Mouse (Mus musculus): ENCODE data around the gene D2hgdh.
"Not testable (repeated sequence)": the region's sequence is repeated elsewhere in the genome, so short reads cannot be mapped to it uniquely, and the experiment has no call there.

D2hgdh gene

DNA sequence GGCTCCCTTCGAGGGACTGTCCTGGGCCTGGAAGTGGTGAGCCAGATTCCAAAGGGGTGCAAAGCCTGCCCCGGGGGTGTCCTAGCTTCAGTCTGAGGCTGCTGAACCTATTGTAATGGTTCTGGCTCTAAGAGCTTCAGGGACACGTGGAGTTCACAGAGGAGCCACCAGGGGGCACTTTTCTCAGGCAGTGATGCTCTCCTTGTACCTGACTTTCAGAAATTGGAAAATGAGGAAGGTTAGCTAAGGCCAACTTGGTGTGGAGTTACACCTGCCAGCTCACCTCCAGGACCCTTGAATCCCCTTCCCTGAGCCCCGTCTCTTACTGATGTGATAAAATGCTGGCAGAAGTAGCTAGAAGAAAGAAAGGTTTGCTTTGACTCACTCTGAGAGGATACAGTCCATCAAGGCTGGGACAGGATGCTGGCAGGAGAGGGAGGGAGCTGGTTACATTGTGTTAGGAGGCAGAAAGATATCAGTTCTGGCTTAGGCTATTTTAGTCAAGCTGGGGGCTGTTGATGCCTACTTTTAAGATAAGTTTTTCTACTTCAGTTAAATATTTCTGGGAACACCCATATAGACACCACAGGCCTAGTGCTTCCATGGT, 8.1 kb downstream of the D2hgdh start:
- DNase-seq = peak; percentile 1

DNA sequence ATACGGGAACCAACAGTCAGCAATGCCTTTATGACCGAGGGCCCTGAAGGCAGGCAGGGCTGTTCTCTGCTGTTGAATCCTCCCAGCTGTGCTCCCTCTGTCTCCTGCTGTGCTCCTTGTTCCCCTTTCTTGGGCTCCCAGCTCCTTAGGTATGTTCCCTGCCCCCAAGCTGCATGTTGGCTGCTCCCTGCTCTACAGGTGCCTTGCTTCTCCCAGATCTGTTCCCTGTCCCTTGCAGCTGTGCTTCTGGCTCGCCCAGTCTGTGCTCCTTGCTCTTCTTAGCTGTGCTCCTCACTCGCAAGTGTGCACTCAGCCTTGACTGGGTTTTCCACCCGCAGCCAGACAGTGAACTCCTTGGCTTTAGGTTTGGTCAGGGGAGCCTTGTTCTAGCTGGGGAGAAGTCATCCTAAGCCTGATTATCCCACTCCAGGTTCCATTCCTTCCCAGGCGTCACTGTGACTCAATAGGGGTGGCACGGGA, 10.0 kb downstream of the D2hgdh start:
- DNase-seq = no peak

DNA sequence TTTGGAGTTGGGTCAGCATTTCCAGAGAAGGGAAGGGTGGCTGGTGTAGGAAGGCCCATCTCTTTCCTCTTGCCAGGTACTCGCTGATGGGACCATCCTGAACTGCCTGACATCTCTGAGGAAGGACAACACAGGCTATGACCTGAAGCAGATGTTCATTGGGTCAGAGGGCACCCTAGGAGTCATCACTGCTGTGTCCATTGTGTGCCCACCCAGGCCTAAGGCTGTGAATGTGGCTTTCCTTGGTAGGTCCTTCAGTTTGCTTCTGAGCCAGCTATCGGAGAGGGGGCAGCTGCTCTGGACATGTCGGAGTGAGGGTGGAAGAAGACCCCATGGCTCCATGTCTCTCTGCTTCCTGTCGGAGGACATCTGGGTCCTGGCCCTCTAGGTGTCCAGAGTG, 10.5 kb downstream of the D2hgdh start:
- DNase-seq = peak; percentile 5

DNA sequence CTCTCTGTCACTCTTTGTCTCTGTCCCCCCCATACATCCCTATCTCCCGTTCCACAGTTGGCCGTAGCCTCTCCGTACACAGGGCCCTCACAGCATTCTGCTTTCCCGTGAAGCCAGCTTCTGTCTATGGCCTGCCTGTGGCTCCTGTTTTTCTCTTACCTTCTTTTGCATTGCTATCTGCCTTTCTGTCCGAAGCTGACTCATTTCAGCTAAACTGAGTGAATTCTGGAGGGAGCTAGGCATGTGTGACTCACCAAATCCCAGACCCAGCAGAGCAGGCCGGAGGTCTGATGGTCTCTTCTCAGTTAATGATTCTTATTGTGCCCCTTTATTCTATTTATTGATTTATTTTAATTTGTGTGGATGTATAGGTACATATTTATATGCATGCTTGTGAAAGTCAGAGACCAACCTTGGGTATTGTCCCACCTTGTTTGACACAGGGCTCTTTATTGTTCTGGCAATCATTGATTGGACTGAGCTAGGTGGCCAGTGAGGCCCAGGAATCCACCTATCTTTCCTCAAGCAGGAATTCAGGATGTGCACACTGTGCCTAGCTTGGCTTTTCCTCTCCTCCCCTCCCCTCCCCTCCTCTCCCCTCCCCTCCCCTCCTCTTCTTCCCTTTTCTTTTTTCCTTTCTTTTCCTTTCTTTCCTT, 11.3 kb downstream of the D2hgdh start:
- no peak for DNase-seq

DNA sequence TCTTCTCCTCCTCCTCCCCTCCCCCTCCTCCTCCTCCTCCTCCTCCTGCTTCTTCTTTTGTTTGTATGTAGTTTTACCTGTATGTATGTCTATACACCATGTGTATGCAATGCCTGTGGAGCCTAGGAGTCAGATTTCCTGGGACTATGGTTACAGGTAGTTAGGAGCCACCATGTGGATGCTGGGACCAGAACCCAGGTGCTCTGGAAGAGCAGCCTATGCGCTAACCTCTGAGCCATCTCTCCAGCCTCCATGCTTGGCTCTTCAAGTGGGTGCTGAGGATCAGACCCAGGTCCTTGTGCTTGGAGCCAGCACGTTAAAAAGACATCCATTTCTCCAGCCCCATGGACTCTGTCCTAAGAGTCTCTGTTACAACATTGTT, 11.8 kb downstream of the D2hgdh start:
- no peak for DNase-seq

DNA sequence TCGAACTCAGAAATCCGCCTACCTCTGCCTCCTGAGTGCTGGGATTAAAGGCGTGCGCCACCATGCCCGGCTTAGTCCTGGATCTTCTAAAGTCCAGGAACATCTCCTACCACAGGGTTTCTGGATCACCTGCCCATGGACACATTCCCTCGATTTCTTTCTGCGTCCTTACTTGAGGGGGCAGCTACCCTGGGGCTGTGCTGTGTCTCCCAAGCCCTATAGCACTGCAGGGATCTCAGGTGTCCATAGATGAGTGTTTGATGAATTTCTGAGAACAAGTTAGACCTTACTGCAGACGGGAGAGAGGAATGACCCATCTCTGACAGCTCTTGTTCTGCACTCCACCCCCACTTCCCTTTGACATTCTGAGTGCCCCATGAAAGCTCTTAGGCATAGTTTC, 12.6 kb downstream of the D2hgdh start:
- no peak for DNase-seq

DNA sequence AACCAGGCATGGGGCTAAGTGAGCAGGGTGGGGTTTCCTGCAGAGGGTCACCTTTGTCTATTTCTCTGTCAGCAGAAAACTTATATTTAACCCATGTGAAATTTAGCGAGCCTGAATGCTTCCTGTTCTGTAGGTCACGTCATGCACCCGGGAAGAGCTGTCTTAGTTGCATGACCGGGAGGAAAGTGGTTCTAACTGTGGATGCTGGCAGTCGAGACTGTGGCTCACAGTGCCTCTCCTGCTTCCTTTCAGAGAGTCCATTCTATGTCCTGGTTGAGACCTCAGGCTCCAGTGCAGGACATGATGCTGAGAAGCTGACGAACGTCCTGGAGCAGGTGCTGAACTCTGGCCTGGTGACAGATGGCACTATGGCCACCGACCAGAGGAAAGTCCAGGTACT, 13.9 kb downstream of the D2hgdh start:
- DNase-seq = not testable (repeated sequence)

DNA sequence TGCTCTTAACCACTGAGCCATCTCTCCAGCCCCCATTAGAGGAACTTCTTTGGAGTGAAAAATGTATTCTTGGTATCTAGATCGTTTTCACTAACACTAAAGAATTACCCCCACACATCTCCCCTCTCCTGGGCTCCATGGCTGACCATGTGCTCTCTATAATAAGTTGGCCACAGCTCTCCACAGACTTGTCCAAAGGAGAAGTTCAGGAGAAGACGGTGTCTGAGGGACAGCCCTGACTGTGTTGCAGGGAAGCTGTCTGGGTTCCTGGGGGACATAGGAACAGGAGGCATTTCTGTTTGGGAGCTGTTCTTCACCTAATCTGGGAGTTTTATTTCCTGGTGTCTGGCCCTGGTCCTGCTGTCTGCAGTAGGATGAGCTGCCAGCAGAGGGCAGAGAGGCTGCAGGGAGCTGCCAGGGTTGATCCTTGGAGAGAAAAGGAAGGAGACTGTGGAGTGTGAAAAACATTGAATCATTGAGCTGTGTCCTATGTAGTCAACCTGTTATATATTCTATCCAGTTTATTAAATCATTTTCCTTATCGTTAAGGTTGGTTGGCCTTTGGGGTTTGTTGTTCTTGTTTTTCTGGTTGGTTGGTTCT, 21.2 kb downstream of the D2hgdh start:
- DNase-seq = not testable (repeated sequence)

DNA sequence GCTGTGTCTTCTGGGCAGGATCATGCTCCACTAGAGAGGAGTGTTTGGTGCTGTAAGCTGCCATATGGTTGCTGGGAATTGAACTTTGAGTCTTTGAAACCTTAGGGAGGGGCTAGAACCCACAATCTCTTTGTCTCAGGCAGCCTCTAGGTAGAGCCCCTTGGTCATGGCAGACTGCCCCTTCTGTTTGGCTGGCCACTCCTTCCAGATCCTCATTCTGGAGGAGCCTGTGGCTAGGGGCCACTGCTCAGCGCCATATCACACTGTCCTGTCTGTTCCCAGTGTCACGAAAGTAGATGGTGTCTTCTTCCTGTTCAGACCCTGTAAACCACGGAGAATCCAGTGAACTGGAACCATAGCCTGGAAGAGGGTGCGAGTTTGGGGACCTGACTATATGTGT, 31.1 kb downstream of the D2hgdh start:
- DNase-seq = not testable (repeated sequence)

DNA sequence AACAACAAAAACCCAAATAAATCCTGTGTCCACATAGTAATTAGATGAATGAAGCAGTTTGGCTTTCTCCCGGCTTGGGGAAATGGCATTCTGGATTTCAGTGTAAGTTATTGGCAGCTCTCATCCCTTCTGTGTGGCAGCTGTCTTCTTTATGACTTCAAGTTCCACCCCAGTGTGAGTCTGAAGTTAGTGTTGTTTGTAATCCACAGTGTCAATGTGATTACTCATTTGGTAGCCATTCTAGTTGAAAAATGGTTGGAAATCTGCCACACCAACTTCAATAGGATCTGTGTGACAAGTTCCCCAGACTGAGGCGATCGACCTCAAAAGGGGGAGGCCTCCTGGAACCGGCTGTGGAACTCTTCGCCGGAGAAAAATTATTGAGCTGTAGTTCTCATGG, 32.7 kb downstream of the D2hgdh start:
- no peak for DNase-seq

DNA sequence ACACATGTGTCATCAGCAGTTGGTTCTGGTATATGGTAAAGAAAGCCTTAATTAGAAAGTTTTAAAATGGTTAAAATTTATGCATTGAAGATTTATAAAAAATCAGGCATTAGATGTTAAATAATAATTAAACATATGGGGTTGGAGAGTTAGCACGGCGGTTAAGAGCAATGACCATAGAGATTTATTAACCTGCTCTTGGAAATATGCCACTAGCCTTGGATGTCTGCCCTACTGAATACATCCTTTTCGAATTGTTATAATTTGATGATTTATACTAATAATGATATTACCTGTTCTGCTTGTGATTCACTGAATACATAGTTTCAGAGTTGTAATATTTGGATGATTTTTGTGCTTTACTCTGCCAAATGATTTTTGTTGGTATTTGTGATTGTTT, 33.3 kb downstream of the D2hgdh start:
- DNase-seq = no peak

DNA sequence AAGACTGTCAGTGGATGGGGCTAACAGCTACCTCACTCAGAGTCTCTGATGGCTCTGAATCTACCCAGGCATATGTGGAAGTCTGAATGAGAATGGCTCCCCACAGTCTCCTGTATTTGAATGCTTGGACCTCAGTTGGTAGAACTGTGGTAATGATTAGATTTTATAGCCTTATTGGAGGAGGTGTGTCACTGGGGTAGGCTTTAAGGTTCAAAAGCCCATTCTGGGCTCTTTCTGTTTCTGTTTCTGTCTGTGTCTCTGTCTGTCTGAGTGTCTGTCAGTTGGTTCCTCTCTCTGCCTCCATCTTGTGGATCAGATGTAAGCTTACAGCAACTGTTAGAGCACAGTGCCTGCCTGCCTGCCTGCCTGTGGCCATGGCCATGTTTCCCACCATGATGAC, 34.9 kb downstream of the D2hgdh start:
- DNase-seq = no peak

DNA sequence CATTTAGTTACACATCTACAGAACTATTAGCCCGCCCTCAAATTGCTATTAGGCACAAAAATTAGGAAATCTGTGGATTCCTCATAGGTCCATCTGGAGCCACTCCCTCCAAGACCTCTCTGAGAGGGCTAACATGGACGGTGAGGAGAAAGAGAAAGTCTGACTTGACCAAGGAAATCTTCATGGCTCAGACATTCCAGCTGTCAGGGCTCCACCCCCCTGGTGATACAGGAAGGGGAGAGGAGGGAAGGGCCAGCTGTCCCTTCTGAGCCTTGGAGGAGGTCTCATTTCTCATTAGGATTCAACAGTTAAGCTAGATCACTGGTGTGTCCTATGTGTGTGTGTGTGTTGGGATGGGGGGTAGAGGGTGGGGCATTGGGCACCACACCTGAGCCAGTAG, 36.3 kb downstream of the D2hgdh start, which contains the start of gene Gal3st2:
Gene Gal3st2 (plus strand): TSS at position 259 of the 400 bp plus-strand sequence.
- DNase-seq = not testable (repeated sequence)

DNA sequence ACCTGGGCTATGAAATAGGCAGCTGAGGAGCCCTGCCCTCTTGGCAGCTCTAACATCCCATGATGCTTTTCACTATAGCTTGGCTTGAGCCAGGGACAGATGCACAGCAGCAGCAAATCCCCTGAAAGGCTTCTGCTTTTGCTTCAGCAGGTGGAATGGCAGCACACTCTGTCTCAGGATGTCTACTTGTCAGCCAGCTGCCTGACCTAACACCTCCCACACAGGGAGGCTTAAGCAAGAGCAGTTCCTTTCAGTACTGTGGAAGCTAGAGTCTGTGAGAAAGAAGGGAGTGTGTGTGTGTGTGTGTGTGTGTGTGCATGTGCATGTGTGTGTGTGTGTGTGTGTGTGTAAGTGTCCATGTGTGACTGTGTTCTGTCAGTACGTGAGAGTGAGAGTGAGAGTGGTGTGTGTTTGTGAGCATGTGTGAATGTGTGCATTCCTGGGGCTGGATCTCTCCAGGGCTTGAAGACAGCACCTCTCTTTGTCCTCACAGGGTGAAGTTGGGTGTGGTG, 46.9 kb downstream of the D2hgdh start:
- not testable (repeated sequence) for DNase-seq

DNA sequence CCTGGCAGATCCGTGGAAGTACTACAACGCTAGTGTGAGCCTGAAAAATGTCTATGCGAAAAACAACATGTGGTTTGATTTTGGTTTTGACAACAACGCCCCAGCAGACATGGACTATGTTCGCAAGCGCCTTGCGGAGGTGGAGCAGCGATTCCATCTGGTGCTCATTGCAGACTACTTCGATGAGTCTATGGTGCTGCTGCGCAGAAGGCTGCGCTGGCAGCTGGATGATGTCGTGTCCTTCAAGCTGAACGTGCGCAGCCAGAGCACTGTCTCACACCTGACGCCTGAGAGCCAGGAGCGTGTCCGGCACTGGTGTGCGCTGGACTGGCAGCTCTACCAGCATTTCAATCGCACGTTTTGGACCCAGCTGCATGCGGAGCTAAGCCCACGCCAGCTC, 49.7 kb downstream of the D2hgdh start:
- not testable (repeated sequence) for DNase-seq

DNA sequence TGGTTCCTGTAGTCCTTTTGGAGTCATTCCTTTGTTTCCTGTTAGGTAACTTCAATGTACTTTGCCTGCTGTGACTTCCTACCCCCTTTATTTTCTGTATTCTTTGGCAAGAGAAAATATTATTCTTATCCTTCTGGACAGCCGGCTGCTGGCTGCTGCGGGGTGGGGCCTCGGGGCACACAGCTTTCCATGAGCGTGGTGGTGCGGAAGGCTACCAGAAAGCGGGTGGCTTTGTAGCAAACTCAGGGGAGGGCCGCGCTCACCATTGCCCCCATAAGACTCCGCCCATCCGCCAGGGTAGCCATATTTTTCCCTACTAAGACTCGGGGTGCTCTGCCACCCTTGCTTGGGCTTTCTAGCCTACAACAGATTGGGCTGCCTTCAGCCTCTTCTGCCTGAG, 57.1 kb downstream of the D2hgdh start:
- DNase-seq = not testable (repeated sequence)

DNA sequence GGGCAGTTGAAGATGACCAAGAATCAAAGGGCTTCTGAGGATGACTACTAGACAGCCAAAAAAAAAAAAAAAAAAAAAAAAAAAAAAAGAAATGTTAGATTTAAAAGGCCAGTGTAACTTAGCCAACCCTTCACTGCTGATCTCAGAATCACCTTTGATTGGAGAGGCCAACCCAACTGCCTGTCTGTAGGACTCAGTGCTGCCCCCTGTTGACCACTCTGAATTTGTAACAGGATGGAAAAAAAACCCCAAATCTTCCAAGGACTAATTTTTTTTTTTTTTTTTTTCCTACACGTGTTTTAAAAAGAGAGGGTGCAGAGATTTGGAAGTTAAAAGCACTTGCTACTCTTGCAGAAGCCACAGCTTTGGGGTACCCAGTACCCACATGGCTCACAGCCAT, 66.2 kb downstream of the D2hgdh start:
- DNase-seq = not testable (repeated sequence)

DNA sequence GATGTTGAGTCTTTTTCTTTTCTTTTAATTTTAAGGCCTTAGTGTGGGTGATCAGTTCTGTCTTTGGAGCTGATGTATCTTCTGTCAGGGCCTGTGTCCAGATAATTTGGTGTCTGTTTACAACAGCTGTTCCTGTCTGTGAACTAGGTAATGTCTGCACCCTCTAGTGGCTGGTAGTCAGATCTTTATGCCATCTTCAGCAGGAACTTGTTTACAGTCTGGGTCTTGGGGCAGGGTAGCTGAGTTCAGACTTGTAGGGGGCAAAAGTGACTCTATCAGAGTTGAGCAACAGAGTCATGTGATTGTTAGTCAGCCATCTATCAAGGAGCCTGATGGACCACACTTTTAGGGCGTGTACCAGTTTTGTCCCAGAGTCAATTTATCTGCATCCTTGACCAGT, 72.7 kb downstream of the D2hgdh start:
- DNase-seq = not testable (repeated sequence)

DNA sequence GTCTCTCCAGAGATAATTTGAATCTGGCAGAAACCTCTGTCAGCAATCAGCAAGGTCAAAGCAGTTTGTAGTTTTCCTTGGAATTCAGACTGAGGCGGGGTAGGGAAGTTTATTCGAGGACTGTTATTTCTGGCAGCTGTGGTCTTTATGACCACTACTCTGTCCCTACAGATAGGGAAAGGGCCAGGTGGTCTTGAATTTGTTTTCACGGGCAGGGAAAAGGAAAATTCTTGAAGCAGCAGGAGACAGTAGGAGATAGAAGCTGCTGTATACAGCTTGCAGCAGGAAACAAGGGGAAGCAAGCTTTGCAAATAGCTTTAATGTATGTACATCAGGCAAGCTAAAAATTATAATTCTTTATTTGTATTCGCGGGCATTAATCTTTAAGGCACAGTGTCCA, 76.6 kb downstream of the D2hgdh start:
- not testable (repeated sequence) for DNase-seq

All from cerebellum, adult 11 months (tissue).